Mouse (Mus musculus) A20 (cell line): Measurements from ENCODE around the gene Insl3.
"Not testable (repeated sequence)": the region's sequence is repeated elsewhere in the genome, so short reads cannot be mapped to it uniquely, and the experiment has no call there.

Experiments
- DNase-seq: peaks from one replicate; pipeline ENCODE4 v3.0.0-alpha.2; 2011; ENCODE audit warnings: low read depth, low spot score

Gene Insl3

GRCm38 (mm10) chr8:71709134-71709799 lies 20.3 kb downstream of the Insl3 start:
- DNase-seq = no peak

GRCm38 (mm10) chr8:71709800-71710446 lies 20.9 kb downstream of the Insl3 start:
- DNase-seq = peak; percentile 86

GRCm38 (mm10) chr8:71711574-71711973 lies 22.6 kb downstream of the Insl3 start:
- DNase-seq = no peak

- DNase-seq = no peak
Observed at GRCm38 (mm10) chr8:71715531-71715930, 26.5 kb downstream of the Insl3 start.

GRCm38 (mm10) chr8:71716561-71717053 lies 27.6 kb downstream of the Insl3 start:
- DNase-seq = no peak

GRCm38 (mm10) chr8:71717096-71717495 lies 28.1 kb downstream of the Insl3 start:
- DNase-seq = no peak

- DNase-seq = no peak
Observed at GRCm38 (mm10) chr8:71718252-71718651, 29.2 kb downstream of the Insl3 start.

- DNase-seq = no peak
Observed at GRCm38 (mm10) chr8:71719218-71719617, 30.2 kb downstream of the Insl3 start.

- no peak for DNase-seq
Observed at GRCm38 (mm10) chr8:71719928-71720457, 31.0 kb downstream of the Insl3 start.

GRCm38 (mm10) chr8:71723047-71723551 lies 34.1 kb downstream of the Insl3 start:
- peak; percentile 92 for DNase-seq

- DNase-seq = no peak
Observed at GRCm38 (mm10) chr8:71724389-71724788, 35.4 kb downstream of the Insl3 start.

GRCm38 (mm10) chr8:71725122-71725924 lies 36.3 kb downstream of the Insl3 start, which contains the start of gene Fcho1:
Gene Fcho1 (minus strand): TSS chr8:71725716.
- DNase-seq = peak; percentile 92

- DNase-seq = peak; percentile 19
Observed at GRCm38 (mm10) chr8:71728240-71728785, 39.3 kb downstream of the Insl3 start.

GRCm38 (mm10) chr8:71728826-71729620 lies 40.0 kb downstream of the Insl3 start:
- no peak for DNase-seq

GRCm38 (mm10) chr8:71731652-71732230 lies 42.7 kb downstream of the Insl3 start:
- peak; percentile 70 for DNase-seq

GRCm38 (mm10) chr8:71738316-71738715 lies 49.3 kb downstream of the Insl3 start:
- not testable (repeated sequence) for DNase-seq
